Mouse (Mus musculus) kidney, embryonic 14.5 days (tissue): Measurements from ENCODE around the gene Treh. TPM values are rescaled to one million over a fixed set of nuclear protein-coding genes. Genes with fewer than 3 reads are reported as not detected.

ENCODE experiments used
- ATAC-seq: fragments of 200-750 bp; cut with Nextera tagmentation; 2 replicates; pipeline ENCODE4 v1.8.0; 2017; ENCODE audit warnings: moderate number of reproducible peaks, mild to moderate bottlenecking, moderate TSS enrichment, moderate library complexity; ENCODE audit not compliant: low FRiP score, low TSS enrichment
- H3K27ac ChIP-seq: fragments of 300-500 bp; sonication (generic); 2 replicates; pipeline ENCODE4 v1.5.1; 2014; ENCODE audit warnings: low read depth, mild to moderate bottlenecking, low read length, moderate library complexity, mixed read lengths
- H3K27me3 ChIP-seq: fragments of 300-500 bp; sonication (generic); 2 replicates; pipeline ENCODE4 v1.6.1; 2014; ENCODE audit warnings: mild to moderate bottlenecking, low read length; ENCODE audit not compliant: control insufficient read depth, insufficient read depth
- H3K36me3 ChIP-seq: fragments of 300-500 bp; sonication (generic); 2 replicates; pipeline ENCODE4 v1.6.1; 2014; ENCODE audit warnings: low read length, mixed read lengths; ENCODE audit not compliant: control insufficient read depth, insufficient read depth
- H3K4me1 ChIP-seq: fragments of 300-500 bp; sonication (generic); 2 replicates; pipeline ENCODE4 v1.6.1; 2014; ENCODE audit warnings: low read length, mixed read lengths; ENCODE audit not compliant: control insufficient read depth, insufficient read depth
- H3K4me2 ChIP-seq: fragments of 300-500 bp; sonication (generic); replicated peaks from 2 replicates; pipeline ENCODE4 v1.6.1; 2014; ENCODE audit warnings: low read depth, mild to moderate bottlenecking, low read length
- H3K4me3 ChIP-seq: fragments of 300-500 bp; sonication (generic); 2 replicates; pipeline ENCODE4 v1.5.1; 2014; ENCODE audit warnings: mild to moderate bottlenecking, low read length
- H3K9ac ChIP-seq: fragments of 300-500 bp; sonication (generic); 2 replicates; pipeline ENCODE4 v1.6.1; 2014; ENCODE audit warnings: low read depth, mild to moderate bottlenecking, low read length, moderate library complexity
- H3K9me3 ChIP-seq: fragments of 300-500 bp; sonication (generic); 2 replicates; pipeline ENCODE4 v1.6.1; 2016; ENCODE audit warnings: low read length; ENCODE audit not compliant: control insufficient read depth
- WGBS: fragments of 180-500 bp; shearing (Covaris S2); extraction: QIAGEN DNeasy Blood & Tissue Kit; methylation state at CpG from one replicate; pipeline ENCODE4 v1.1.7; 2014; 5-methylcytosine and 5-hydroxymethylcytosine counted together
- polyA plus RNA-seq: library from polyadenylated mRNA; unstranded; fragments of >200 nt; fragmentation: Nextera tagmentation; extraction: Ambion mirVana; gene quantifications from 2 replicates; pipeline ENCODE4 v1.2.1, GENCODE M21; 2014

Gene Treh
- polyA plus RNA-seq, 1 experiment from 2014 or later, result not detected

GRCm38 (mm10) chr9:44723008-44723407, 50.0 kb downstream of the Treh start:
- Histone ChIP-seq H3K9ac (no peak overlapping the region), H3K4me3 (no peak overlapping the region), H3K27ac (peak overlapping the region; percentile 69; the same call in 1 of the 2 replicates), H3K9me3 (no peaks in the 10 kb centered on the region), H3K4me1 (peaks cover 29% of the 10 kb centered on the region), H3K36me3 (peaks cover 12% of the 10 kb centered on the region), H3K27me3 (no peaks in the 10 kb centered on the region), H3K4me2 (no peak overlapping the region)
- ATAC-seq, result no peak
- 37% methylated on average over 7 of the region's 7 CpGs for whole genome bisulfite sequencing

GRCm38 (mm10) chr9:44723521-44724041, 50.5 kb downstream of the Treh start:
- Histone ChIP-seq H3K4me3 (no peak overlapping the region), H3K27me3 (no peaks in the 10 kb centered on the region), H3K27ac (peak overlapping the region; percentile 69; the same call in 1 of the 2 replicates), H3K36me3 (peaks cover 10% of the 10 kb centered on the region; the same call in 1 of the 2 replicates), H3K9me3 (no peaks in the 10 kb centered on the region), H3K9ac (no peak overlapping the region), H3K4me1 (peaks cover 30% of the 10 kb centered on the region), H3K4me2 (no peak overlapping the region)
- 70% methylated on average over 11 of the region's 11 CpGs for WGBS
- ATAC-seq, result no peak

- peaks cover 30% of the 10 kb centered on the region for H3K4me1 ChIP-seq
- 80% methylated on average over 6 of the region's 6 CpGs for WGBS
- no peak overlapping the region for H3K9ac ChIP-seq
- no peaks in the 10 kb centered on the region for H3K27me3 ChIP-seq
- no peak overlapping the region for H3K27ac ChIP-seq
- ATAC-seq, result no peak
- peaks cover 10% of the 10 kb centered on the region; the same call in 1 of the 2 replicates for H3K36me3 ChIP-seq
- no peak overlapping the region for H3K4me2 ChIP-seq
- no peak overlapping the region for H3K4me3 ChIP-seq
- no peaks in the 10 kb centered on the region for H3K9me3 ChIP-seq
These were observed 51.2 kb downstream of the Treh start for GRCm38 (mm10) chr9:44724223-44724622.

- Histone ChIP-seq H3K27me3 (no peaks in the 10 kb centered on the region), H3K9me3 (no peaks in the 10 kb centered on the region), H3K27ac (no peak overlapping the region), H3K4me1 (peaks cover 30% of the 10 kb centered on the region), H3K9ac (no peak overlapping the region), H3K4me3 (no peak overlapping the region), H3K36me3 (peaks cover 10% of the 10 kb centered on the region; the same call in 1 of the 2 replicates), H3K4me2 (no peak overlapping the region)
- WGBS, result 43% methylated on average over 2 of the region's 2 CpGs
- ATAC-seq, result no peak
These were observed 51.6 kb downstream of the Treh start for GRCm38 (mm10) chr9:44724665-44725064.

GRCm38 (mm10) chr9:44726431-44727146, 53.6 kb downstream of the Treh start:
- ATAC-seq, result peak; percentile 37; the same call in 1 of the 2 replicates
- no peaks in the 10 kb centered on the region for H3K27me3 ChIP-seq
- 37% methylated on average over 10 of the region's 10 CpGs for whole genome bisulfite sequencing
- H3K4me1 ChIP-seq, result peaks cover 20% of the 10 kb centered on the region
- no peak overlapping the region; the same call in 1 of the 2 replicates for H3K27ac ChIP-seq
- no peak overlapping the region for H3K4me2 ChIP-seq
- H3K9ac ChIP-seq, result no peak overlapping the region
- H3K4me3 ChIP-seq, result no peak overlapping the region
- peaks cover 10% of the 10 kb centered on the region; the same call in 1 of the 2 replicates for H3K36me3 ChIP-seq
- H3K9me3 ChIP-seq, result no peaks in the 10 kb centered on the region

GRCm38 (mm10) chr9:44727441-44727840, 54.4 kb downstream of the Treh start:
- peaks cover 20% of the 10 kb centered on the region for H3K4me1 ChIP-seq
- no peak overlapping the region for H3K4me3 ChIP-seq
- WGBS, result 57% methylated on average over 5 of the region's 5 CpGs
- H3K9me3 ChIP-seq, result no peaks in the 10 kb centered on the region
- no peaks in the 10 kb centered on the region for H3K27me3 ChIP-seq
- peaks cover 10% of the 10 kb centered on the region; the same call in 1 of the 2 replicates for H3K36me3 ChIP-seq
- no peak overlapping the region for H3K27ac ChIP-seq
- ATAC-seq, result no peak
- H3K4me2 ChIP-seq, result no peak overlapping the region
- no peak overlapping the region for H3K9ac ChIP-seq

- Histone ChIP-seq H3K4me3 (no peak overlapping the region), H3K4me2 (no peak overlapping the region), H3K4me1 (peaks cover 20% of the 10 kb centered on the region; the same call in 1 of the 2 replicates), H3K9me3 (no peaks in the 10 kb centered on the region), H3K27me3 (no peaks in the 10 kb centered on the region), H3K27ac (no peak overlapping the region), H3K9ac (no peak overlapping the region), H3K36me3 (no peaks in the 10 kb centered on the region)
- no peak for ATAC-seq
- WGBS, result 76% methylated on average over 5 of the region's 5 CpGs
These were observed 59.1 kb downstream of the Treh start for GRCm38 (mm10) chr9:44732130-44732549.

GRCm38 (mm10) chr9:44732921-44733530, 60.0 kb downstream of the Treh start:
- Histone ChIP-seq H3K9me3 (no peaks in the 10 kb centered on the region), H3K4me3 (peak overlapping the region; percentile 64; the same call in 1 of the 2 replicates), H3K4me2 (peak overlapping the region; percentile 97), H3K4me1 (peaks cover 22% of the 10 kb centered on the region; the same call in 1 of the 2 replicates), H3K27ac (peak overlapping the region; percentile 66), H3K27me3 (no peaks in the 10 kb centered on the region), H3K36me3 (no peaks in the 10 kb centered on the region), H3K9ac (no peak overlapping the region; the same call in 1 of the 2 replicates)
- 60% methylated on average over 12 of the region's 12 CpGs for WGBS
- no peak for ATAC-seq
